Mouse (Mus musculus) cerebellum, adult (tissue): ENCODE data around the gene Hif1an.

Source experiments
- ATAC-seq: cut with Nextera tagmentation; 2 replicates; pipeline ENCODE4 v1.9.2; 2017; ENCODE audit warnings: mild to moderate bottlenecking, moderate library complexity, mixed read lengths; ENCODE audit not compliant: insufficient number of reproducible peaks, low FRiP score, low TSS enrichment

The Hif1an gene

DNA sequence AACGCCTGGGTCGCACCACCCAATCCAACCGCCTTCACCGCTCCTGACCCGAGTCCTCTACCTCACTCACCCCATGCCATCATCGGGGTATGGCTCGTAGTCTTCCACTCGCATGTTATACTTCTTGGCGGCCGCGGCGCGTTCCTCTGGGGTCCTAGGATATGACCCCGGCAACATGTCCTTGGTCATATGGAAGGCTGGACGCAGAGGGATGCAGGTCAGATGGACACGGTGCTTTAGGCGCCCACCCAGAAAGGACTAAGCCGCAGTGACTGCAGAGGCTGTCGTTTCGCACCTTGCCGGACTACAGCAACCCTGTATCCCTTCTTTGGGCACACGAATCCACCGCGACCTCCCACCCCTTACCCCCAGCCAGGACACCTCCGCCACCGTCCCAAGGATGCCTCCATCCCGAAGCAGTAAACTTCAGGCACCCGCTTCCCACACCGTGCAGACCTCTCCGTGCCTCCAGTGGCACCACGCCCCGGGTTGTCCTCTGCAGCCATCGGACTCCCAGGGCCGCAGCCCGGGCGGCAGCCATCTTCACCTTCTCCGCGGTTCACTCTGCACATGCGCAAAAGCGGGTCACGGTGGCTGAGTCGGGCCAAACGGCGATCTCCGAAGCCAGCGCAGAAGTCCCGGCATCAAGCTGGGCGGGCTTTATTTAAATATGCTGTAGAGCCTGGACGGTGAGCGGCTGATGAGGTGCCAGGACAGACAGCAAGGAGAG is 7.6 kb upstream of the Hif1an start, which contains the start of gene Ndufb8:
Gene Ndufb8, minus strand, starts transcription at position 580 of the 730 bp plus-strand sequence.
- ATAC-seq = peak; percentile 88

DNA sequence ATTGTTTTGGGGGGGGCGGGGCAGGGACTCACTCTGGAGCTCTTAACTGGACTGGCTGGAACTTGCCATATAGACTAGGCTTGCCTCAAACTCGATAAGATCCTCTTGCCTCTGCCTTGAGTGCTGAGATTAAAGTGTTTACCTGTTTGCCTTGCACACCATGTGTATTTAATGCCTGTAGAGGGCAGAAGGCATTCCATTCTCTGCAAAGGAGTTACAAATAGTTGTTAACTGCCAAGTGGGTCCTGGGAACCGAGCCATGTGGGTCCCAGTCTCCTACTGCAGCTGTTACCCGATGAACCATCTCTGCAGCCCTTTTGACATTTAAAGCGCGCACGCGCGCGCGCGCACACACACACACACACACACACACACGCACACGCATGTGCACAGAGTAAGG is 1.4 kb downstream of the Hif1an start:
- ATAC-seq = no peak

DNA sequence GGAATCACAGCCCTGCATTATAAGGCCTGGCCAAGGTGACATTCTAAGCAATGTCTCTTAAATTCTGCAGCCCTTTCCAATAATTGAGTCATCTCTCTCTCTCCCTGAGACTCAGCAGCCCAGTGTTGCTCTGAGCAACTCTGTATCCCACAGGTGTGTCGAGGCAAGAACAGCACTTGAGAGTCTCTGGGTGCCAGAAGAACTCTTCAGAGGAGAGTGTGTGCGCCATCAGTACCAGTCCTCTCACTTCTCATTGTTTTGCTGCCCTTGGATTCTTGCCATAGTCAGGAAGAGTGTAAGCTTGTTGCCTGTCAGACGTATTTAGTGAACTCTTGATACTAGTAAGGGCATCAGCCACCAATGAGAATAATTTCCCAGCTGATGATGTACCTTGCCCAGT is 5.1 kb downstream of the Hif1an start:
- ATAC-seq = no peak

DNA sequence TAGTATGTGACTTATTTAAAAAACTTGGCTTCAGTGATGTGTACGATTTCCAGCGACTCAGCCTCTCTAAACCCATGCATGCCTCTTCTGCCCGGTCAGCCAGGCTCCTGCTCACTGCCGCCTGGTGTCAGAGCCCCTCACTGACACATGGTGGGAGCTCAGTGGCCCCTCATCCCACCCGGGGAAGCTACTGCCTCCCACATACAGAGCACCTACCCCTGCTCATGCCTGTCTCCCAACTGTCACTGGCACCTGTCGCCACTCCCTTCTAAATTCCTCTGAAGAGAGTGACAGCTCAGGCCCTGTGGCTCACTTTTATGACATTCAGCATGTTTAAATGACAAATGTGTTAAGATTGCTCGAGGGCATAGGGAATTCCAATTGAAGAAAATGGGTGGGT is 13.6 kb downstream of the Hif1an start:
- ATAC-seq = no peak

DNA sequence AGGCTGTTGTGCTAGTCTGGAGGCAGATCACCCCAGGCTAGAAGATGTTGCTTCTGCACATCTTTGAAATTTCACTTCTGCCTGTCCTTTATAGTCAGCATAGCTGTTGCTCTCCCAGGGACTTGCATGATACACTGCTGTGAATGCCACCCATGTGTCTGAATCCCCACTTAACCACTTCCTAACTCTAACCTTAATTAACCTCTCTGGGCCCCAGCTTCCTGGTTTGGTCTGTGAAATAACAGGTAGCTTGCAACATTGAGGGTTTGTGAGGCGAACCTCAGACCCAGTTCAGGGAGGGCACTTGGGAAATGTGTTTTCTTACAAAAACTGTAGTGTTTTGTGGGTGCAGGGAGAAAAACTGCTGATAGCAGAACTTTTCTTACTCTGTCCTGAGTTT is 15.4 kb downstream of the Hif1an start:
- ATAC-seq = no peak

DNA sequence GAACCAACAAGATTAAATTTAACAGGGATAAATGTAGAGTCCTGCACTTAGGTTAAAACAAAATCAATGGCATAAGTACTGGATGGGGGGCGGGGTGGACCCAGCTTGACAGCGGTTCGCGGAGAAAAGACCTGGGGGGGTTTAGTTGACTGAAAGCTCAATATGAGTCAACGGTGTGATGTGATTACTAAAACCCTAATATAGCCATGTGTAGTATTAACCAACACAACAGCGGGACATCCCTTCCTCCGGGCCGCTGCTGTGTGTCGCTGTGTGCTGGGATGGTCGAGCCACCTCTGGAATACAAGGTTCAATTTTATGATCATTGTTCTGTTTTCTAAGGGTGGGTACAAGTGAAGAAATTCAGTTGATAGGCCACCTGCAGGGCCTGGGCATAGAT is 19.5 kb downstream of the Hif1an start:
- no peak for ATAC-seq

DNA sequence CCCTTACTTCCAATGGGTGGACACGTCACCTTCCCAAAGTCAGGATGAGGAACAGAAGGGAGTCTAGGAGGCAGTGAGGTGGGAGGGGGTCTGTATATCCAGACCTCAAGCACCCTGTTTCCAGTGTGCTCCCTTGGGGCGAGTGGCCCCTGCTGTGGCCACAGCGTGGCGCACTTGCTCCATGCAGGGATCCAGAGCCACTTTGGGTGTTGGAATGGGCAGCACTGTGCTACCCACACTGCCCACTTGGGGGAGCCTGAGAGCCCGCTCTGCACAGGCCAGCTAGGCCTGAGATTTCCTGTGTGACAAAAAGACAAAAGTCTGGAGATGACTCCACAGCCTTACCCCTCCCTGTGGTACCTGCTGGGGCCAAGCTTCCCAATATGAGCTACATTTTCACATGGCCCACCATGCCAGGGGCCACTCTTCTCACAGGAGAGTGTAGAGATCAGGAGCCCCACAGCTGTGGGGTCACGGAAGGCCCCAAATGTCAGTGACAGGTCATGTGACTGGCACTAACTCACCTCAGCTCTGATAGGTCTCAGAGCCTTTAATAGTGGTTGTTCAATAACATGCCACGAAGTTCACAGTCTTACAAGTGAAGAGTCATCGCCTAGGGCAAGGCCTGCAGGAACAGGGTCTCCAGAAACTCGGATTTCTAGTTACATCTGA is 20.1 kb downstream of the Hif1an start:
- peak; percentile 75 for ATAC-seq

DNA sequence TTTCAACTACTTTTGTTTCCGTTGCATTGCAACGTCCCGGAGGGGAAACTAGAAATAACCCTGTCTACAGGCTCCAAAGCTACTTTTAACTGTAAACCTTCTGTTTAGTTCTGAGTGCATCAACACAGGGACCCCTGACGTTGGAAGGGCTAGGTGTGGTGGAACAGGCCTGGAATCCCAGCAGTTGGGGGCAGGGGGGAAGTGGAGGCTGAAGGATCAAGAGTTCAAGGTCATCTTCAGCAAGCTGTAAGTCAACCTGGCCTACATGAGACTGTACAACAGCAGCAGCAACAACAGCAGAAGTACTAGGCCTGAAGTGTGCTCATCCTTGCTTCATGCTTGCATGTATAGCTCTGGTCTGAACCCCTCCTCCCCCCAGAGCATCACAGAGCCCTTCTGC is 25.4 kb downstream of the Hif1an start:
- no peak for ATAC-seq

DNA sequence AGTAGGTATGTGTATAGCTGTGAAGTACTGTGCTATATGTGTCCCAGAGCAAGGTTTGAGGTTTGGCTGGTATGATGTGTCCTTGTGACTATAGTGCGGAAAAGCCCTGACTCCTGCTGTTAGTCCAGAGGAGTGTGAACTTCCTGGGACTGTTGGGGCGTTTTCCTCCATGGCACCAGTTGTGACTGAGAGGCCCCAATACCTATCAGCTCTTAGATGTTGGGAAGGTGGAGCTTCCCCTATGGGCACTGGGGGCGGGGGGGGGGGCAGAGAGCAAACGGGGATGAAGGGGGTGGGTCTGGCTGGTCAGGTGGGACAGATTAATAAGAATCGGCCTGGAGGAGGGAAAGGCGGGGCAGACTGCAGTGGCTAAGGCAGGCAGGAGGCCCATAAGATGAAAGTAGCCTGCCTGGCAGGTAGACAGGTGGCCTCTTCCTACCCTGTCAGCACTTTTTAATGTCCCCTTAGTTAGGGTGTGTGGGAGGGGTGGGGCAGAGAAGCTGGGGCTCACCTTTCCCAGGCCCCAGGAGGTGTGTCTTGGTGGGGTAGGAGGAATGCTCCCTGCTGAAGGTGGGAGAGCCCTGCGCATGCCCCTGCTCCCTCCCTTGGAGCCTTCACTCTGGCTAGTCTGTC is 27.1 kb downstream of the Hif1an start:
- ATAC-seq = no peak

DNA sequence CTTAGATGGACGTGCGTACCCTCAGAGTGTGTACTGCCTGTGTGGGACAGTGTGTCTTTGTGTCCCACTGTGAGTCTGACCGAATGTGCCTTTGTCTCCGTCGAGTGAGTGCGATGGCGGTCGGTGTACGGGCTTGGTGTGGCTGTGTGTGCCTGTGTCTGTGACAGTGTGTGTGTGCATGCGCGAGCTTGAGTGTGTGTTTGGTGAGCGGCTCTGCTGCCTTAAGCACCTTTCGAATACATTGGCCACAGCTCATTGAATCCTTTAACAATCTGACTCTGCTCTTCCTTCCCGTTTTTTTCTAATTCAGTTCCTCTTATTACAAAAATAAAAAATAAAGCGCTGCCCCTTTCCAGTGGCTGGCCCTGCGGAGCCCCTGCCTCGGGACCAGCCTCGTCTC is 28.3 kb downstream of the Hif1an start:
- ATAC-seq = no peak

DNA sequence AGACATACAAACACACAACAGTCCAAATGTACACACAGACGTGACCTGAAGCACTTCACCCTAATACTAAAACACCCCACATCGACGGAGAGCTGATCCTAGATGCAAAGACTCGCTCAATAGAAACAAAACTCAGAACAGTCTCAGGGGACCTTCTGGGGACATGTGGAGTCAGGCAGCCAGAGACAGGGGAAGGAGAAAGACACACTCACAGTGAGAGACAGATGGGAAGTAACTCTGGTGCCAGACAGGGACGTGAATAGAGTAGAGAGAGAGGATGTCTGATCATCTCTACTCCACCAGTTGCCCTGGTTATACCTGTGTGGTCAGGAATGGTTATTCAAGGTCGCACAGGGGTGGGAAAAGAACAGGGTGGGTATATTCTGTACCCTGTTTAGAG is 29.0 kb downstream of the Hif1an start:
- no peak for ATAC-seq

DNA sequence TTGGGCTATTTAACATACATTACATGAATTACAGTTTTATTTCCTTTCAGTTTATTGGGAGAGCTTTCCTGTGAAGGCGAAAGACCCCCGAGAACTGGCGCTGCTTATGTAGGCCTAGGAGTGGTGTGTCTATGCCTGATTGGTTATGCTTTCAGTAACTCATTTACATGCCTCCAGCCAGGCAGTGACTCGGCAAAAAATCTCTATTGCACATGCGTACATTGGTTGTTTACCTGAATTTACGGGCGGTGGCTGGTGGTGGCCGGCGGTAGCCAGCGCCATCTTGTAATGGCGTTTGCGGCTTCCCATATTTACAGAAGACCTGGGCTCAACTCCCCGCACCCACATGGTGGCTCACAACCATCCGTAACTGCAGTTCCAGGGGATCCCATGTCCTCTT is 31.5 kb downstream of the Hif1an start:
- ATAC-seq = no peak

DNA sequence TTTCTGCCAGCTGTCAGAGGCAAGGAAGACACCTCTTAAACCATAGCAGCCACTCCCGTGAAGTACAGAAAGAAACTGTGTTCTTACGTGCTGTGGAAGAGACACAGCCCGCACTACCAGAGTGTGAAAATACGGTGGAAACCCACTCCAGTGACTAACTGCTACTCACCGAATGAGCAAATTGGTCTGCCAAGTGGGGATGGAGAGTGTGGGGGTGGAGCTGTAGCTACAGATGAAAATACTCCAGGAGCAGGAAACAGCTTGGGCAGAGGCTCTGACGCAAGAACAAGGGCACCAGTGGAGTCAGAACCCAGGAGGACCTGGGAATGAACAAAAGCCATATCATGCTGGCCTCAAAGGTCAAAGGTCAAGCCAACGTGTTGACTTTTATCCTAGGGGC is 55.5 kb downstream of the Hif1an start:
- no peak for ATAC-seq
